Mouse (Mus musculus): Measurements from ENCODE around the gene Ptcd2.

Ptcd2 gene

DNA sequence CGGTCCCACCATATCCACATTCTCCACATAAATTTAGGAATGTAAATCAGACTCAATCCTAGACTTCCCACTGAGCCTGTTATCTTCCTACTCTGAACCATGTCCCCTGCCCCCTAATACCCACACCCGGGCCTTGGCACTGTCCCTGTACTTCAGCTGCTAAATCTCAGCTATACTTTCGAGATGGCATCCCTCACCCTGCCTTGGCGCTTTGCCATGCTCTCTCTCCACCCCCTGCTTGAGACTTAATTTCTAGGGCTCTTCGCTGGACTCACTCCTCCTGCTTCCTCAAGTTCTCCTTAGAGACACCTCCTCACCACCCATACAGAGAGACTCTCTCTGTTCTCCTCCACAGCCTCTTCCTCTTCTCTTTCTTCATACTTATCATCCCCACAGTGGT, 44.6 kb downstream of the Ptcd2 start:
- no peak for DNase-seq

DNA sequence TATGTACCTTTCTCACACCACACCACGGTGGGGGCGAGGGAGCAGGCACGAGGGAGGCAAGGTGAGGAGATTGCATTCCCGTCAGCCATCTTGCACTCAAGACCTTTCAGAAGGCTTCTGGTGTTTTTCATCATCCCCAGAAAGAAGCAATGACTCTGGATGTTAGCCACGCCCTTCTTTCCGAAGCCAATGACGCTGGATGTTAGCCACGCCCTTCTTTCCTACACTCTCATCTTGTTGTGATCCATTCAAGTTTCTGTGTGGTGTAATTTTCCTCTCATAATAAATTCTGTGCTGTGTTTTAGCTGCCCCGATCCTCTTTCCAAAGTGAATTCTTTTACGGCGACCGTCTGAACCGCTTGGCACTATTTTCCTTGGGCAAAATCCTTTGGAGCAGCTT, 50.3 kb downstream of the Ptcd2 start:
- no peak for DNase-seq

- no peak for DNase-seq
Observed at GRCm38 (mm10) chr13:99290766-99291165, 53.7 kb downstream of the Ptcd2 start.

- DNase-seq = no peak
Observed at GRCm38 (mm10) chr13:99287786-99288185, 56.7 kb downstream of the Ptcd2 start.

DNA sequence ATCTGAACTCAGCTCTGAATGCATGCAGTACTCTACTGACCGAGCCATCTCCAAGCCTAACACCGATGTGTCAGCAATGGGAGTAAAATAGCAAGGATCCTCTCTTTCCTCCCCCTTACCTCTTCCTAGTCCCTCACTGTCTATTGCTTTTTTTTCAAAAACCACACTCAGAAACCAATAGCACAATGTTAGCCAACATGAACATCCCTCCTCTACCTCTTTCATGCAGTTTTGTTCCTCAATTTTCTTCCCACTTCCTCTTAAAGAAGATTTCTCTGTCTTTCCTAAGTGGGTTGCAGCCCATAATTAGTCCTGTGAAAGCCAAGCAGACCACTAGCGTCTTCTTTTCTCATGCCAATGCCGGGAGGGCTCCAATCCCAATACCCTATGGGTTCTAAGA, 57.3 kb downstream of the Ptcd2 start:
- DNase-seq = no peak

- DNase-seq = no peak
Observed at GRCm38 (mm10) chr13:99285241-99285640, 59.3 kb downstream of the Ptcd2 start.

- DNase-seq = no peak
Observed at GRCm38 (mm10) chr13:99284400-99285160, 59.9 kb downstream of the Ptcd2 start.

- DNase-seq = no peak
Observed at GRCm38 (mm10) chr13:99283916-99284315, 60.6 kb downstream of the Ptcd2 start.

- DNase-seq = no peak
Observed at GRCm38 (mm10) chr13:99282961-99283360, 61.5 kb downstream of the Ptcd2 start.

GRCm38 (mm10) chr13:99279351-99279750, 65.2 kb downstream of the Ptcd2 start:
- DNase-seq = no peak

DNA sequence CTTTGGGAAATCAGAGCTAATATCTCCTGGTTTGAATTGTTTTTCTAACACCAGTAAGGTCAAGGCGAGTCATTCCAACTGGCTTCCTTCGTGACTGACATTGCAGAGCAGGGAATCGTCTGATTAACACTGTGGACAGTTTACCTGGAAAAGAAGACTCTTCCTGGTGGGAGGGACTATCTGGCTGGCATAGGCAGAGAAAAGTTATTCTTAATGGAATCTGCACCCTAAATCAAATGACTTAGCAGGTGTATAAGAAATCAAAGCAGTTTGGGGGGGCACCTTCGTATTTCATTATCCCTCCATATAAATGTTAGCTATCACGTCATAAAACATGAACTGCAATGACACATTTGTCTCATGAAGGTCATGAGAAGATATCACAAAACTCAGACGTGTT, 66.0 kb downstream of the Ptcd2 start:
- no peak for DNase-seq

DNA sequence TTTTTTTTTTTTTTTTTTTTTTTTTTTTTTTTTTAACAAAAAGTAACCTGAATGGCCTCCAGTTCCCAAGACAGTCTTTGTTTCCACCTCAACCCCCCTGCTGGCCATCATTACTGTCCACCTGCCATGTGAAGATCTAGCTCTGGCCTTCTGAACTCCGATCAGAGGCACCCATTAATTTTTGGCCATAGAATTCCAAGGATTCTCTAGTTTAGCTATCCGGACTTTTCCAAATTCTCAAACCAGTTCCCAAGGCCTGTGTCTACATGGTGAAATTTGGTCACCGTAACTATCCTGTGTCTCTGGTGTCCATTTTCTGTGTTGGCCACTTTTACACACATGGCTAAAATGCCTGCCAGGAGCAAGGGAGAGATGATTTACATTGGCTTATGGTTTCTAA, 67.0 kb downstream of the Ptcd2 start:
- DNase-seq = no peak

DNA sequence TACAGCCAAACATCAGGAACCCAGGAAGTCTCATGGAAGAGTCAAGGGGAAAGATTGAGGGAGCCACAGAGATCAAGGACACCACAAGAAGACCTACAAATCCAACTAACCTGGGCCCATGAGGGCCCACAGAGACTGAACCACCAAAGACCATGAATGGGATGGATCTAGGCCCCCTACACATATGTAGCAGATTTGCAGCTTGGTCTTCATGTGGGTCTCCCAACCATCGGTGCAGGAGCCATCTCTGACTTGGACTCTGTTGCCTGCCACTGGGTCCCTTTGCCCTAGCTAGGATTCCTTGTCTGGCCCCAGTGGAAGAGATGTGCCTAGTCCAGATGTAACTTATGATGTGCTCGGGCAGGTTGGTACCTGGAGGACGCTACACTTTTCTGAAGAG, 72.5 kb downstream of the Ptcd2 start:
- DNase-seq = no peak

Measured in thymus, postnatal 36 days (tissue).